Mouse (Mus musculus) embryo, embryonic 11.5 days (tissue): ENCODE data around the gene Ccl9.
A peak's percentile ranks its signal among the peaks of the same experiment; 100 is the strongest.
"Not testable (repeated sequence)": the region's sequence is repeated elsewhere in the genome, so short reads cannot be mapped to it uniquely, and the experiment has no call there.

Source experiments
- DNase-seq: peaks from one replicate; pipeline ENCODE4 v3.0.0-alpha.2; 2012; ENCODE audit warnings: low read depth, low spot score

Gene Ccl9

GRCm38 (mm10) chr11:83580699-83581232 lies 2.3 kb upstream of the Ccl9 start:
- no peak for DNase-seq

DNA sequence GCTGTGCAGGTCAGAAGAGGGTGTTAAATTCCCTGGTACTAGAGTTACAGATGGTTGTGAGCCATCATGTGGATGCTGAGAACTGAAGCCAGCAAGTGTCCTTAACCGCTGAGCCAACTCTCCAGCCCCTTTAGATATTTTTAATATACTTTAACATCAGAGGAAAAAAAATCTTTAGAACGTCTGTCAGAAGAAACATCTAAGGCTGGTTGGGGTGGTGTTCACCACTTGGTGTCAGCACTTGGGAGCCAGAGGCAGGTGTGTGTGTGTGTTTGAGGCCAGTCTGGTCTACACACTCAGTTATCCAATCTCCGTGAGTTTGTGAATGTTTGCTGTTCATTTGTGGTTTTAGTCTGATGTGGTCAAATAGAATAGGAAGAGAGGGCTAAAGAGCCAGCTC lies 563 bp upstream of the Ccl9 start:
- DNase-seq = no peak

DNA sequence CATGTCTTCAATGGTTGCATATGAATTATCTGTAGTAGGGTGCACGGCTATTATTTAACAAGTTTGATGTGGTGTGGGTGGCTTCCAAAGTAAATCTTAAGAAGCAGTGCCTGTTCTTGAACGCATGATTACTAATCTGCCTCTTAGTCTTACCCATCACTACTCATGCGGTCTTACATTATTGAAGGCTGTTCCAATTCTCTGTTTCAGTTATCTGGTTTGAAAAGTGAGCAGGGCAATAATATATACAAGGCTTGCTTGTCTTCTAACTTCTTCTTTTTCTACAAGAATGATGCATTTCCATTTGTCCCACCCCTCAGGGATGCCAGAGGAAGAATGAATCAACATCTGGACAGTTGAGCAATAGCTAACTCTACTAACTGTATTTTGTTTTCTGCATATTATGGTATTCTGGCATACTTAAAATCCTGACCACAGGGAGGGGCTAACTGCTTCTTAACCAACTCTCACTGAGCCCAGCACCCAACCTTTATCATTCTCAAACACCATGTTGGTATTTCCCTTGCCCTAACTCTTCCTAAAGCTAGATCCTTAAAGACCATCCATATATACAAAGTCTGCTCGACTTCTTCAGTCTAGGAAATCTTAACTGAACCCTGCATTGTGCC lies 1.4 kb downstream of the Ccl9 start:
- DNase-seq = no peak

GRCm38 (mm10) chr11:83572834-83573233 lies 5.6 kb downstream of the Ccl9 start:
- no peak for DNase-seq

DNA sequence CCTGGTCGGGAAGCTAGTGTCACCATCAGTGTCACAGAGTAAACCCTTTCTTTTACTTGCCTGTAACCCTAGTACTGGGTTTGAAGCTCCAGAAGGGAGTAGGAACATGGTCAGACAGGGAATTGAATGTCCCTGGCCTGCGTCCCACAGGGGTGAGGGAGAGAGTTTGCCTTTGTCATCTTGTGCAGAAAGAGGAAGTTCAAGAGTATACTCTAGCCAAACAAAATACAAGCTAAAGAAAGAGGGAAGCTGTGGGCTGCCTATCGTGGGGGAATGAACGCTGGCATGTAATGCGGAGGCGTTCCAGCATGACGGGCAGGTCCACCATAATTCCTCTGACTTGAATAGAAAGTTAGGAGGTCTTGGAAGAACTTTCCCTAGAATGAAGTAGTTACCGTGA lies 6.2 kb downstream of the Ccl9 start:
- no peak for DNase-seq

- no peak for DNase-seq
Observed at GRCm38 (mm10) chr11:83570189-83570588, 8.2 kb downstream of the Ccl9 start.

GRCm38 (mm10) chr11:83569249-83569648 lies 9.2 kb downstream of the Ccl9 start:
- DNase-seq = no peak

- no peak for DNase-seq
Observed at GRCm38 (mm10) chr11:83568786-83569185, 9.7 kb downstream of the Ccl9 start.

GRCm38 (mm10) chr11:83568061-83568460 lies 10.4 kb downstream of the Ccl9 start:
- no peak for DNase-seq

GRCm38 (mm10) chr11:83567311-83567710 lies 11.1 kb downstream of the Ccl9 start:
- no peak for DNase-seq

GRCm38 (mm10) chr11:83566617-83567016 lies 11.8 kb downstream of the Ccl9 start:
- DNase-seq = no peak

DNA sequence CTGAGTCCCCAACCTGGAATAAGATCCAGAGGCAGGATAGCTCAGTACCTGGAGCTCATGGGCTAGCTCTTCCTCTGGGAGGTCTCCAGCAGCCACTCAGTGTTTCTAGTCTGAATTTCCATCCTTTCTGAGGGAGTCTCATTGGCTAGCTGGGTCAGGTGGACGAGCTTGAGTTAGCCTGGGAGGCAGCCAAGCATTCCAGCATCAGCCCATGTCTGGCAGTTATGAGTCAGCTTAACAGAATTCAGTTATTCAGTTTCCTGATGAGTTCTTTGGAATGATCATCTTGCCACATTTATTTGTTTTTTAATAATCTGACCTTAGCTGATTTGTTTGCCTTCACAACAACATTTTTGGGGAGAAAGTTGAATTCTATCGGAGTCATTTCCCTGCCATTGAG lies 14.7 kb downstream of the Ccl9 start:
- no peak for DNase-seq

- no peak for DNase-seq
Observed at GRCm38 (mm10) chr11:83562311-83562887, 16.0 kb downstream of the Ccl9 start.

GRCm38 (mm10) chr11:83560405-83560804 lies 18.0 kb downstream of the Ccl9 start:
- DNase-seq = no peak

DNA sequence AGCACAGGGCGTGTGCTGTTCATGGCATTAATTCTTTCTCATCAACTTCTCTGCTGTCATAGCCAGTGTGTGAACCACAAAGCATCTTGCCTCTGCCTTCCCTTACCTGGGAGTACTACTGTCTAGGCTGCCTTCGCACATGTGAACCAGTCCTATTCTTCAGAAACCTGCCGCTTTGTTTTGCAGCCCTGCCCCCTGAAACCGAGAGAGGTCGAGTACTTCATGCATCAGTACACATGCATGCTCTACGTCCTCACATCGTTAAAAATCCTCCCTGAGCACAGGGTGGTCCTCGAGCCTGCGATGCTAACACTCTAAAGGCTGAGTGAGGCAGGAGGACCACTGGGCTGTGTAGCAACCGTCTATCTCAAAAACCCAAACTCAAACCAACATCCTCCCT lies 21.4 kb downstream of the Ccl9 start:
- no peak for DNase-seq

GRCm38 (mm10) chr11:83556085-83556781 lies 22.2 kb downstream of the Ccl9 start:
- DNase-seq = peak; percentile 60

- no peak for DNase-seq
Observed at GRCm38 (mm10) chr11:83551668-83552067, 26.8 kb downstream of the Ccl9 start.

DNA sequence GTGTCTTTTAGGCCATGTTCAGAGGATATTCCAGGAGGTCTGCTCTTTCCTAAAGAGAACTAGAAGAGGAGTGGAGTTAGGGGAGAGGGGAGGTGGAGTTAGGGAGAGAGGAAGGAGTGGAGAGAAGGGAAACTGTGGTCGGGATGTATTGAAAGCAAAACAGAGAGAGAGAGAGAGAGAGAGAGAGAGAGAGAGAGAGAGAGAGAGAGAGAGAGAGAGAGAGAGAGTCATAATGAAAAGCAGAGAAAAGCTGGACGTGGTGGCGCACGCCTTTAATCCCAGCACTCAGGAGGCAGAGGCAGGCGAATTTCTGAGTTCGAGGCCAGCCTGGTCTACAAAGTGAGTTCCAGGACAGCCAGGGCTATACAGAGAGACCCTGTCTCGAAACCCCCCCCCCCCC lies 27.4 kb downstream of the Ccl9 start:
- DNase-seq = not testable (repeated sequence)

GRCm38 (mm10) chr11:83550186-83550632 lies 28.2 kb downstream of the Ccl9 start:
- no peak for DNase-seq

DNA sequence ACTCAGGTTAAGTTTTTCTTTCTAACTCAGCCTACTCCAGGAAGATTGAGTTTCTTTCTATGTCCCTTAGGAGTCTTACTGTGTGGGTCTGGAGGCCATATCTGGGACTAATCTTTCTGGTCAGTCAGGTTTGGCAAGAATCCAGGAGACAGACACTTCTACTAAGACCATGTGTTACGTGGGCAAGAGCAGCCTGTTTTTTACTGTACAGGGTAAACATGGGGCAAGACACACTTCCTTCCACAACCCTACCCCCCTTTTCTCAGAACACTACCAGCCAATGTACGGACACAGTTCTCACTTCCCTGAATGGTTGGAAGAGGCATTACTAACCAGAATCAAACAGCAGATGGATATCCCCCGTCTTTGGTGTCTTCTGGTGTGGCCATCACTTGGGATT lies 34.2 kb downstream of the Ccl9 start:
- no peak for DNase-seq

GRCm38 (mm10) chr11:83541415-83541814 lies 37.0 kb downstream of the Ccl9 start:
- no peak for DNase-seq

GRCm38 (mm10) chr11:83540931-83541330 lies 37.5 kb downstream of the Ccl9 start:
- no peak for DNase-seq
